Mouse (Mus musculus): Measurements from ENCODE around the gene Simc1. TPM values are rescaled to one million over a fixed set of nuclear protein-coding genes. Genes with fewer than 3 reads are reported as not detected.

Simc1 gene
- polyA plus RNA-seq, 1 experiment from 2014 or later = 15.6 TPM

DNA sequence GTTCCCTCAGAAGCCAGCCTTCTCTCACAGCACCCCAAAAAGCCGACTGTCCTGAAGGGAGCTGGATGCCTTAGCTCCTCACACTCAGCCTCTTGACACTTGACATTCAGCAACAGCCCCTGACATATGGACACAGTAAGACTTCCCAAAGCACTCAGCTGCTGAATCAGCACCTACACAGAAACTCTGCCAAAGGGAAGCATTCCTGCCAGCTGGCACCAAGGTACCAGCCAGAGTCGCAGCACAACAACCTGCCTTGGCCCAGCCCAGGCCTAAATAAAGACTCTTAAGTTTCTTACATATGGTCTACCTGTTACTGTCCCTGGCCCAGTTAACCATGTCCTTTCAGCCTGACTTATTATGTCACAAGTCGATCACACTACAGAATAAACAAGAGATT, 53.2 kb downstream of the Simc1 start:
- no peak overlapping the region for H3K9ac ChIP-seq
- no peaks in the 10 kb centered on the region for H3K9me3 ChIP-seq (replicated peaks)
- ATAC-seq (replicated peaks; ENCODE audit: low FRiP score) = no peak
- no peaks in the 10 kb centered on the region for H3K4me1 ChIP-seq
- no peak overlapping the region for H3K4me3 ChIP-seq (replicated peaks)
- WGBS = 96% methylated on average over 3 of the region's 3 CpGs
- no peak overlapping the region for H3K4me2 ChIP-seq
- peaks cover 97% of the 10 kb centered on the region for H3K36me3 ChIP-seq
- no peak overlapping the region for H3K27ac ChIP-seq
- no peaks in the 10 kb centered on the region for H3K27me3 ChIP-seq

DNA sequence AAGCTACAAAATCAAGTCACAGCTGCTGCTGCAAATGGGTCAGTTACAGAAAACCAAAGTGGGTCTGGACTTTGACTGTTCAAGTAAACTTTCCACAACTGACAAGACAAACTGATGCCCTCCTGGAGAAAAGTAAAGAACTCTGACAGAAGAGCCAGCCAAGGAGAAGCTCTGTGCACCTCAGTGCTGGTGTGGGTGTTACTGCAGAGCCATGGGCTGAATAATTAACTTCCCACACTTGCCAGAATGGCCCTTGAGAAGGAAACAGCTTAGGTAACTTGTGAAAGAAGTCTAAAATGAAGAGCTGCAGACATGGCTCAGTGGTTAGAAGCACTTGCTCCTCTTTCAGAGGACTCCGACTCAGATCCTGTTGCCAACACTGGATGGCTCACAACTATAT, 54.1 kb downstream of the Simc1 start:
- Histone ChIP-seq H3K4me3 (replicated peaks) (no peak overlapping the region), H3K9me3 (replicated peaks) (no peaks in the 10 kb centered on the region), H3K36me3 (peaks cover 97% of the 10 kb centered on the region), H3K4me1 (peaks cover 3% of the 10 kb centered on the region; the same call in 1 of the 2 replicates), H3K9ac (no peak overlapping the region), H3K4me2 (no peak overlapping the region), H3K27me3 (no peaks in the 10 kb centered on the region), H3K27ac (no peak overlapping the region)
- WGBS = 96% methylated on average over 1 of the region's 1 CpGs
- no peak for ATAC-seq (replicated peaks; ENCODE audit: low FRiP score)

DNA sequence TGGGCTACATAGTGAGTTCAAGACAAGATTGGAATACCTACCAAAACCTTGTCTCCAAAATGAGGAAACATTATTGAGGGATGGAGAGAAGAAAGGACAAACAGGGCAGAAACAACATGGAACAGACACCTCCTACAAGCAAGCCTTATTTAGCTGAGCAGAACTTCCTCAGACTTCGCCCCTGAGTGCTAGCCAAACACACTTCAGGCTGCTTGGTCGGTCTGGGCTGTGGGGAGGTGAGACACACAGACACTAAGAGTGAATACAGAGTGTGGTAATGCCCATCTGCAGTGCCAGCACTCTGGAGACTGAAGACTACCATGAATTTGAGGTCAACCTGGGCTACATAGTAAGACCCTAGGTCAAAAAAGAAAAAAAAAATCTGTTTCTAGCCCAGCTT, 56.1 kb downstream of the Simc1 start:
- Histone ChIP-seq H3K9me3 (replicated peaks) (no peaks in the 10 kb centered on the region), H3K4me3 (replicated peaks) (no peak overlapping the region), H3K36me3 (peaks cover 85% of the 10 kb centered on the region), H3K9ac (no peak overlapping the region), H3K4me2 (no peak overlapping the region), H3K27ac (no peak overlapping the region), H3K4me1 (peaks cover 16% of the 10 kb centered on the region), H3K27me3 (no peaks in the 10 kb centered on the region)
- 94% methylated on average over 2 of the region's 2 CpGs for WGBS
- ATAC-seq (replicated peaks; ENCODE audit: low FRiP score) = no peak

DNA sequence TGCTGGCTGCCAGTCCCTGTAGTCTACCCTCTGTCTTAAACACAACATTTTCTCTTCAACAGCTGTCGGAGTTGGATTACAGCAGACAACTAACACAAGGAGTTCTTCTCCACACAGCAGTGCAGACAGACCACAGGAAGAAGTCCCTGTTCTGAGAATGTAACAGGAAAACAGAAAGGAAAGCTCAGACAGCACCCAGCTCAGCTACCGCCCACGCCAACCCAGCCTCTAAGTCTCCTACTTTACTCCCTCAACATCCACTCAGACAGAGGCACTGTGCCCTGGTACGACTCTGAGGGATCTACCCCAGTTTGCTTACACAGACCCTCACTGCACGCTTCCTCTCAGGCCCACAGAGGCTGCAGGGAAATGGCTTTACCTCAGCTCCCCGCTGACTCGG, 57.0 kb downstream of the Simc1 start:
- peaks cover 20% of the 10 kb centered on the region for H3K4me1 ChIP-seq
- H3K27ac ChIP-seq = no peak overlapping the region
- H3K27me3 ChIP-seq = no peaks in the 10 kb centered on the region
- 93% methylated on average over 7 of the region's 7 CpGs for WGBS
- H3K9ac ChIP-seq = no peak overlapping the region
- no peaks in the 10 kb centered on the region for H3K9me3 ChIP-seq (replicated peaks)
- ATAC-seq (replicated peaks; ENCODE audit: low FRiP score) = no peak
- no peak overlapping the region for H3K4me3 ChIP-seq (replicated peaks)
- no peak overlapping the region for H3K4me2 ChIP-seq
- H3K36me3 ChIP-seq = peaks cover 76% of the 10 kb centered on the region

DNA sequence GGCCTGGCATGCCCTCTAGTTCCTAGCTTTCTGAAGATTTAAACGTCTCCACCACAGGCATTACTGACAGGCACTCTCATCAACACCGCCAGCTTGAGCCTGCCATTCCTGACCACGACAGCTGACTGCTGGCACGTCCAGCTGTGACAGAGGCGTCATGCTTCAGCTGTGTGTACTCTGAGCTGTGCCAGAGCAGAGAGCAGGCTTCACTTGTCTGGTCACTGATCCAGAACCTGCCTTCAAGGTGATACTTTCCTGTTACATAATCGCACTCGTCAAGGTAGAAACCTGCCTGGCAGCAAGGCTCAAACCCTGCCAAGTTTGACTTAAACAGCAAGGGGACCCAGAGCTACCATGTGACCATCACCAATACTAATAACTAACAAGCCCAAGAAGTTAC, 59.0 kb downstream of the Simc1 start:
- H3K27ac ChIP-seq = 0 out of 2 replicates have a peak overlapping the region, but pooled peaks have one; percentile 32

DNA sequence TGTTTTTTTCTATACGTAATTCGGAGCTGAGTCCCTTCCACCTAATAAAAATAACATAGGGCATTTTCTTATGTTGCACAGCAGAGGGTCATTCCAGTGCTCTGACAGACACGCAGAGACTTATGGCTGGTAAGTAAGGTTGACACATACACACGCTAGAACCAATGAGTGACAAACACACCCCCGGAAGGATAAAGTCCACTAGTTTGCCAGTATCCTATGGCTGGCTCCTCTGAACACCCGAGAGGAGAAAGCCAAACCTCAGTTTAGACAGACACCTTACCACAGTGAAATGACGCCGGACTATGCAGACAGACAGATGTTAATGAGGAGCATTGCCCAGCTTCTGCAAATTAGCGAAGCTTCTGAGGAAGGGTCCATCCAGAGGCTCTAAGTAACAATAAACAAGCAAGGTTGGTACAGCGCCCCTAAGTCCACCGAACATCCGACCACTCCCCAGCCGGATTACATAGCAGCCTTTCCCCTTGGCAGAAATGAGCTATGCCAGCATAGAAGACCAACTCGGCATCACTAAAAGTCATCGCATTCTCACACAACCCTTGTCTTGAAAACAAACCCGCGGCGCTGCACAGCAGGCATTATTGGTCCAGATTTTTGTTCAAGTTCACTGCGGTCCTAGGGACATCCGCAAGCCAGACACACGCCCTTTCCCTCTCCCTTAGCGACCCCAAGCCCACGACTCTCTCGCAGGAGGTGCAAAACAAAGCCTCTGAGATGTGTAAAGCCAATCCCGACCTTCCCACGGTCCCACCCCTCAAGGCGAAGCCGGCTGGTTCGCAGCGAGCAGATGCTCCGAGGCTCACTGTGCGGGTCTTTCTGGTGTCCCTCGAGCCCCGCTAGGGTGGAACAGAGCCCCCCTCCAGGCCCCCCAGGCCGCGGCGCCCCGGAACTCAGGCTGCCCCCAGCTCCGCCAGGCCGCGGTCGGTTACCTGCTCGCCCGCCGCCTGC, 60.9 kb downstream of the Simc1 start:
- H3K4me1 ChIP-seq = peaks cover 30% of the 10 kb centered on the region
- ATAC-seq (replicated peaks; ENCODE audit: low FRiP score) = peak; percentile 45
- H3K4me3 ChIP-seq (replicated peaks) = peak overlapping the region; percentile 95
- 8% methylated on average over 45 of the region's 45 CpGs for WGBS
- no peaks in the 10 kb centered on the region for H3K9me3 ChIP-seq (replicated peaks)
- peak overlapping the region; percentile 74 for H3K27ac ChIP-seq
- H3K4me2 ChIP-seq = peak overlapping the region; percentile 80
- peak overlapping the region; percentile 96 for H3K9ac ChIP-seq
- peaks cover 36% of the 10 kb centered on the region for H3K36me3 ChIP-seq
- no peaks in the 10 kb centered on the region for H3K27me3 ChIP-seq

More for the DNA sequence above, 59.0 kb downstream of the Simc1 start:
- Histone ChIP-seq H3K9me3 (replicated peaks) (no peaks in the 10 kb centered on the region), H3K27me3 (no peaks in the 10 kb centered on the region), H3K4me2 (no peak overlapping the region), H3K36me3 (peaks cover 56% of the 10 kb centered on the region), H3K4me1 (peaks cover 26% of the 10 kb centered on the region), H3K9ac (no peak overlapping the region), H3K4me3 (replicated peaks) (no peak overlapping the region)
- ATAC-seq (replicated peaks; ENCODE audit: low FRiP score) = no peak
- WGBS = 44% methylated on average over 7 of the region's 7 CpGs

DNA sequence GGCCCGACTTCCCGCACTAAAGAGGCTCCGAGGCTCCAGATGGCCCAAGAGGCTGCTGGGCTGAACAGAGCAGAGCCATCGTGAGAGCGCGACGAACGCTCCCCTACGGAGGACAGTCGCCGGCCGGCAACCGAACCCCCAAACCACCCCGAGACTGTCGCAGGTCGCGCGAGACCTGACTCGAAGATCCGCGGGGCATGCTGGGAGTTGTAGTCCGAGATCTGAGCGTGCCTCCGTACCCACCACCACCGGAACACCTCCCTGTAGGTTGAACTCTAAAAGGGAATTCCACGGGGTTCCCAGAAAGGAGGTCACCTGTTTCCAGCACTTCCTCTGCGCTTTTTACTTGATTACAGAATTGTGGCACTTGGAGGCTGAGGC, 61.6 kb downstream of the Simc1 start, which contains the start of gene 4833439L19Rik:
4833439L19Rik (minus strand) TSS at position 235 of the 381 bp plus-strand sequence.
- Histone ChIP-seq H3K4me3 (replicated peaks) (peak within 1 kb of the TSS; percentile 95), H3K4me2 (peak within 1 kb of the TSS; percentile 80), H3K36me3 (peaks cover 30% of the 10 kb centered on the region), H3K27ac (peak within 1 kb of the TSS; percentile 74), H3K9ac (peak within 1 kb of the TSS; percentile 96), H3K9me3 (replicated peaks) (no peaks in the 10 kb centered on the region), H3K27me3 (no peaks in the 10 kb centered on the region), H3K4me1 (peaks cover 30% of the 10 kb centered on the region)
- WGBS = under 1% methylated on average over 27 of the region's 27 CpGs
- peak; percentile 95 for ATAC-seq (replicated peaks; ENCODE audit: low FRiP score)

DNA sequence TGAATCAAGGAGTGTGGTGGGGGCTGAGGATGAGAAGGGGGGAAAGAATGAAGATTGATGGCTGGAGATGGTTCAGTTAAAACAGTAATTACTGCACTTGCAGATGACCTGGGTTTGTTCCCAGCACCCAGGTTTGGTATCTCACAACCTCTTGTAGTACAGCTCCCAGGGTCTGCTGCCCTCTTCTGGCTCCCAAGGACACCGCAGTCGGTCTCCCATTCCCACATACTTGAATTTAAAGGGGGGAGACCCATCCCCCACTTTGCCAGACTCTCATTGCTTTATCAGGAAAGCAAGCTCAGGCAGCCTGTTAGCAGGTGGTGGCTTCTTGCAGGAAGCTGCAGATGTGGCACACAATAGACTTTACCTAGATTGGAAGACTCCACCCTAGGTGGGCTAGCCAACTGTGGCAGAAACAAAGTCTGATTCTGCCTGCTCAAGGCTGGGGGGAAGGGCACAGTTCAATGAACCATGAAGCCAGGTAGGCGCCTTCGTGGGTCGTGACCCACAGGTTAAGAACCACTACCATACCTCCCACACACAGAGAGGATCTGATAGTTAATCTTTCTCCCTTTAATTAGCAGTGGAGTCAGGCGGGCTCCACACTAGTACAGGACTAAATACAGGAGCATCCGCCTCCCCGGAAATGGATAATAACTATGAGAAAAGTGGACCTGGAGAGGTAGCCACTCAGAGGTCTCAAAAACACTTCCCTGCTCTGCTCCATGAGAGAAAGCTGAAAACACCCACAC, 62.2 kb downstream of the Simc1 start:
- ATAC-seq (replicated peaks; ENCODE audit: low FRiP score) = peak; percentile 36
- H3K27ac ChIP-seq = peak overlapping the region; percentile 74
- H3K9ac ChIP-seq = peak overlapping the region; percentile 96; the same call in 1 of the 2 replicates
- 35% methylated on average over 8 of the region's 8 CpGs for WGBS
- H3K36me3 ChIP-seq = peaks cover 24% of the 10 kb centered on the region
- H3K4me3 ChIP-seq (replicated peaks) = peak overlapping the region; percentile 95
- no peaks in the 10 kb centered on the region for H3K9me3 ChIP-seq (replicated peaks)
- H3K4me1 ChIP-seq = peaks cover 30% of the 10 kb centered on the region
- peak overlapping the region; percentile 80 for H3K4me2 ChIP-seq
- H3K27me3 ChIP-seq = no peaks in the 10 kb centered on the region

DNA sequence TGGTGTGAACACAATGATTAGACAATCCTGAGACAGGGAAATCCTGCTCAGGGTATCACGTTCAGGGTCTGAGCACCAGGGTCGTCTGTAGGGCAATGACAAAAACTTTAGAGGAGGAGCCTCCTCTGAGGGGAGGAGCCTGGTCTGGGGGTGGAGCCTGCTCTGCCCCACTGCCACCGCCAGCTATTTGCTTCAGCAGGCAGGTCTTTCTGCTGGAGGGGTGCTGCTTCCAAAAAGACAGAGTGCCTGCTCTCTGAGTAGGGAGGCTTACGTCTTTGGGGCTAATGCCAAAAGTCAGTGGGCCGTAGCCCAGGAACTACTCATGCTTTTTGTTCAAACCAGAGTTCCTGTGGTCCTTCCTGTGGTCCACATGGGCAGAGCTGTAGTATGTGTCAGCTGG, 64.8 kb downstream of the Simc1 start:
- no peak for ATAC-seq (replicated peaks; ENCODE audit: low FRiP score)
- Histone ChIP-seq H3K27ac (no peak overlapping the region), H3K9me3 (replicated peaks) (no peaks in the 10 kb centered on the region), H3K4me1 (peaks cover 21% of the 10 kb centered on the region), H3K9ac (no peak overlapping the region), H3K4me3 (replicated peaks) (no peak overlapping the region), H3K4me2 (no peak overlapping the region), H3K36me3 (no peaks in the 10 kb centered on the region), H3K27me3 (no peaks in the 10 kb centered on the region)
- WGBS = 46% methylated on average over 5 of the region's 5 CpGs

DNA sequence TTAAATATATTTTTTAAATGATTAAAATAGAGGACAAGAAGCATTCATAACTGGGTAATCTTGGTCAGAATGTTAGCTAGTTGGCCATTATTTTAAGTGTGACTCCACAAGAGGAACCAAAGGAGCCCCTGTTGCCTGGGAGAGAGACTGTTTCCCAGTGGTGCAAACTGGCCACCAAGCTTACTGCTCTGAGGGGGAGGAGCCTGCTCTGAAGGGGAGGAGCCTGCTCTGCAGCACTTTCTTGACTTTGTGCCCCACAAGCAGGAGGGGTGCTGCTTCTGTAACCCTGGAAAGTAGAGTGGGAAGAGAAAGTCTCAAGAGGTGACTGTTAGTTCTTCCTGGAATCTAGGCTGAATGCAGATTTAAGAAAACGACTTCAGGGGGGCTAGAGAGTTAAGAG, 65.7 kb downstream of the Simc1 start:
- Histone ChIP-seq H3K4me2 (no peak overlapping the region), H3K4me1 (peaks cover 18% of the 10 kb centered on the region), H3K36me3 (no peaks in the 10 kb centered on the region), H3K27me3 (0 out of 2 replicates have a peak, but pooled peaks cover 4% of the 10 kb centered on the region), H3K9me3 (replicated peaks) (no peaks in the 10 kb centered on the region), H3K9ac (no peak overlapping the region), H3K27ac (no peak overlapping the region), H3K4me3 (replicated peaks) (no peak overlapping the region)
- WGBS = 49% methylated on average over 1 of the region's 1 CpGs
- no peak for ATAC-seq (replicated peaks; ENCODE audit: low FRiP score)

DNA sequence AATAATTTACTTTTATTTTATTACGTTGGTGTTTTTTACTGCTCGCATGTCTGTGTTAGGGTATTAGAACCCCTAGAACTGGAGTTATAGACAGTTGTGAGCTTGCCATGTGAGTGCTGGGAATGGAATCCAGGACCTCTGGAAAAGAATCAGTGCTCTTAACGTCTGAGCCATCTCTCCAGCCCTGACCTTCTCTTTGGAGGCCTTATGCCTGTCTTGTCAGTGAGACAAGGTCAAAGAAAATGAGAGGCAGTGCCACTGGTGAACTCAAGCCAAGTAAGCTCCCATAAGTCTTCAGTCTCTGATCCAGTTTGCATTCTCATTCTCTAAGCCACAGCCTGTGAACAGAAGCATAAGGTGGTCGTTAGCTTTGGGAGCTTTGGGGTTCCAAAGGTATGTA, 67.2 kb downstream of the Simc1 start:
- peaks cover 19% of the 10 kb centered on the region for H3K4me1 ChIP-seq
- ATAC-seq (replicated peaks; ENCODE audit: low FRiP score) = no peak
- no peak overlapping the region for H3K27ac ChIP-seq
- H3K27me3 ChIP-seq = 0 out of 2 replicates have a peak, but pooled peaks cover 4% of the 10 kb centered on the region
- no peaks in the 10 kb centered on the region for H3K9me3 ChIP-seq (replicated peaks)
- H3K9ac ChIP-seq = no peak overlapping the region
- no peaks in the 10 kb centered on the region for H3K36me3 ChIP-seq
- H3K4me3 ChIP-seq (replicated peaks) = no peak overlapping the region
- no peak overlapping the region for H3K4me2 ChIP-seq
- 79% methylated on average over 4 of the region's 4 CpGs for WGBS

DNA sequence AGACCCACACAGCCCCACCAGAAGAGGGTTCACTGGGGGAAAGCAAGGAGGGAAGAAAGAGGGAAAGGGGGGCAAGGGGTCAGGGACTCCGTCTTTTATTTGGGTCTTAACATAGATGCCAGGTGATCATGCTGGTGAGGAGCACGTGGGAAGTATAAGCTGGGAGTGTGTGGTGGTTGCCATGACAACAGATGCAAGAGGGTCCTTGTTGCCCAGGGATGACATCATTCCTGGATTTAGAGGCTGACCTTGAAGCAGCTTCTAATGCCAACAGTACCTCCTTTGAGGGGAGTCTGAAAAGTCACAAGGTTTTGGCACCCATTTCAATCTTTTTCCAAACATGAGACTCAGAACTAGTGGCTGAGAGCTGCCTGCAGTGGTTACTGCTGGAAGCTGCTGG, 68.1 kb downstream of the Simc1 start:
- H3K36me3 ChIP-seq = peaks cover 4% of the 10 kb centered on the region
- H3K27ac ChIP-seq = no peak overlapping the region
- H3K4me1 ChIP-seq = peaks cover 26% of the 10 kb centered on the region
- no peak overlapping the region for H3K4me3 ChIP-seq (replicated peaks)
- no peak overlapping the region for H3K4me2 ChIP-seq
- H3K9ac ChIP-seq = no peak overlapping the region
- no peak for ATAC-seq (replicated peaks; ENCODE audit: low FRiP score)
- 0 out of 2 replicates have a peak, but pooled peaks cover 4% of the 10 kb centered on the region for H3K27me3 ChIP-seq
- WGBS = 54% methylated on average over 2 of the region's 2 CpGs
- H3K9me3 ChIP-seq (replicated peaks) = no peaks in the 10 kb centered on the region

Measured in kidney, embryonic 15.5 days (tissue).